Mouse (Mus musculus): Measurements from ENCODE around the gene Cul9.

Gene Cul9

GRCm38 (mm10) chr17:46453302-46453948, 92.8 kb downstream of the Cul9 start:
- TF ChIP-seq GATA4 (IDR thresholded peaks at IDR 0.05; ENCODE audit: insufficient replicate concordance, low read length) = no peak

GRCm38 (mm10) chr17:46452683-46453082, 93.5 kb downstream of the Cul9 start:
- no peak for TF ChIP-seq GATA4 (IDR thresholded peaks at IDR 0.05; ENCODE audit: insufficient replicate concordance, low read length)
